In the genomic region with DNA sequence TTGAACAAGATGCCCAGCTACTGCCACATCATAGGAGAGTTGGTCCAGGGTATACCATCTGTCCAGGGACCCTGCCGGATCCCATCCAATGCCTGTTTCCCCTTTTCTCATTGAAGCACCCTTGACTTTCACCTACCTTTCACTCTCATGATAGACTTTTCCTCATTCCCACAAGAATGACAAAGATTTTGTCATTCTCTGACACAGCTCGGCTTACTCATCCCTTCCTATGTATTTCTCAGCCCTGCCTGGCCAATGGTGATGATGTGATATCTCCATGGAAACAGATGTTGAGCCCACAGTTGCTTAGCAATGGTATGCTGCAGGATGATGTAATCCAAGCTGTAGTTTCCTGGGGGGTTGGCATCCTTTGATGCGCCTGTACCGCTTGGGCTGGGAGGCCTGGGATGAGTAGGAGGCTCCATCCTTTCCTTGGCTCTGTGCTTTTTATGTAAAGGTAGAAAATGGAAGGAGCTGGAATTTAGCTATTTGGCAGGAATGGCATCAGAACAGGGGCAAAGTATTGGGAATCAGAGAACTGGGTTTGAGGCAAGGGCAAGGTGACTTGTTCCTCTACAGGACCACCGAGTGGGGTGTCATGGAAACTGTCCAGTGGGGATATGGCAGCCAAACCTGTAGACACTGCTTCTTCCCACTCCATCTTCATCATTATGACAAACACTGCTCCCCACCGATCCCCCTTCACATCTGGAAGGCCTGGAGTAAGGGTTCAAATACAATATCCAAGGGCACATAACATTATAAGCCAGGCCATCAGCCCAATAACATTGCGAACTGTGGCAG, we compare ENCODE assay signal across 10 mouse cellular contexts.
DNase-seq lines count a peak whose midpoint lies in the region; ATAC-seq lines count a peak whose summit lies in the region.
"Had no signal": no experiment of that assay in that cellular context is flagged by ENCODE, and none has a peak within 500 bp of the region (broad histone marks: within the 10 kb centered on the region; RNA-seq: fewer than 3 reads in every experiment).

No protein-coding gene starts in this region.

- intact Hi-C loops in heart, postnatal 10 days (cut with DNase I) = no loop called here

- H3K36me3 ChIP-seq in forebrain, embryonic 13.5 days (ENCODE audit: poor library complexity, severe bottlenecking) = no peaks in the 10 kb centered on the region
- no peaks in the 10 kb centered on the region for H3K36me3 ChIP-seq in forebrain, embryonic 11.5 days (ENCODE audit: control insufficient read depth, insufficient read depth, low read length)
- H3K36me3 ChIP-seq: embryonic facial prominence, embryonic 15.5 days had no signal

- WGBS in forebrain, embryonic 13.5 days = 73% methylated on average over 7 of the region's 7 CpGs
- 87% methylated on average over 7 of the region's 7 CpGs for WGBS in forebrain, embryonic 11.5 days

- H3K4me3 ChIP-seq in forebrain, embryonic 13.5 days = no peak overlapping the region
- no peak overlapping the region for H3K4me3 ChIP-seq in forebrain, embryonic 11.5 days (ENCODE audit: low read depth, low read length)
- H3K4me3 ChIP-seq: embryonic facial prominence, embryonic 15.5 days had no signal

- ATAC-seq in forebrain, embryonic 13.5 days = peak; percentile 81
- ATAC-seq in forebrain, embryonic 11.5 days (replicated peaks; ENCODE audit: low FRiP score) = no peak

- H3K9me3 ChIP-seq in forebrain, embryonic 13.5 days (replicated peaks) = no peaks in the 10 kb centered on the region
- H3K9me3 ChIP-seq in forebrain, embryonic 11.5 days (ENCODE audit: control insufficient read depth, low read length) = no peaks in the 10 kb centered on the region
- H3K9me3 ChIP-seq: embryonic facial prominence, embryonic 15.5 days had no signal

- H3K27me3 ChIP-seq in forebrain, embryonic 13.5 days = no peaks in the 10 kb centered on the region
- H3K27me3 ChIP-seq in forebrain, embryonic 11.5 days (ENCODE audit: control insufficient read depth, insufficient read depth, low read length) = no peaks in the 10 kb centered on the region

- H3K4me2 ChIP-seq in forebrain, embryonic 13.5 days = no peak overlapping the region
- H3K4me2 ChIP-seq in forebrain, embryonic 11.5 days (ENCODE audit: low read depth, low read length, severe bottlenecking) = no peak overlapping the region
- H3K4me2 ChIP-seq: embryonic facial prominence, embryonic 15.5 days had no signal

- H3K27ac ChIP-seq in forebrain, embryonic 13.5 days = peak overlapping the region; percentile 41; the same call in 1 of the 2 replicates
- no peak overlapping the region for H3K27ac ChIP-seq in forebrain, embryonic 11.5 days (ENCODE audit: low read depth, low read length)
- H3K27ac ChIP-seq: embryonic facial prominence, embryonic 15.5 days had no signal

- no peak for DNase-seq in forebrain, embryonic 11.5 days (ENCODE audit: low spot score)
- peak; percentile 89 to 90 for DNase-seq in frontal cortex, adult 2 months (ENCODE audit: extremely low spot score in 1 of 2, low spot score in 1 of 2)
- peak; percentile 79 for DNase-seq in left cerebral cortex, adult 11 months (ENCODE audit: low spot score)
- peak; percentile 90 for DNase-seq in right cerebral cortex, adult 18-20 months
- DNase-seq in gastrocnemius, adult 8-10 months (ENCODE audit: low spot score in 2 of 2) = no peak
- no peak for DNase-seq in heart, postnatal 10 days
- no peak for DNase-seq in urinary bladder, adult 18-20 months (ENCODE audit: low spot score in 2 of 2)
- DNase-seq: adrenal gland, postnatal 25 days had no signal

- no peak overlapping the region for H3K9ac ChIP-seq in forebrain, embryonic 13.5 days
- no peak overlapping the region for H3K9ac ChIP-seq in forebrain, embryonic 11.5 days (ENCODE audit: low read length)
- H3K9ac ChIP-seq: embryonic facial prominence, embryonic 15.5 days had no signal

- H3K4me1 ChIP-seq in forebrain, embryonic 13.5 days = peaks cover 12% of the 10 kb centered on the region
- no peaks in the 10 kb centered on the region for H3K4me1 ChIP-seq in forebrain, embryonic 11.5 days (replicated peaks; ENCODE audit: control insufficient read depth, insufficient read depth, low read length)
- H3K4me1 ChIP-seq: embryonic facial prominence, embryonic 15.5 days had no signal

Comparison
In these comparisons a context has a peak if more than half of its experiments do, and no peak if none do; other contexts are left out.
1. DNase-seq: peak in frontal cortex, adult 2 months (2 of 2), left cerebral cortex, adult 11 months (single experiment) and right cerebral cortex, adult 18-20 months (single experiment); none in forebrain, embryonic 11.5 days (single experiment), gastrocnemius, adult 8-10 months (0 of 2), heart, postnatal 10 days (0 of 2) and urinary bladder, adult 18-20 months (0 of 2).